Mouse (Mus musculus) heart, adult 2 months (tissue): ENCODE data around the gene Kdr.

Source experiments
- CTCF ChIP-seq: fragments of 200-600 bp; IDR thresholded peaks from 2 replicates; pipeline ENCODE4 v1.8.1; 2022; ENCODE audit warnings: antibody characterized with exemption, mild to moderate bottlenecking, moderate library complexity
- EP300 ChIP-seq: fragments of 200-500 bp; IDR thresholded peaks from 2 replicates; pipeline ENCODE4 v1.6.1; 2011; ENCODE audit warnings: low read depth, low read length, control low read depth; ENCODE audit not compliant: insufficient read depth
- POLR2A ChIP-seq: fragments of 200-500 bp; IDR thresholded peaks from 2 replicates; pipeline ENCODE4 v1.6.1; 2011; ENCODE audit warnings: mild to moderate bottlenecking, low read depth, low read length, control low read depth; ENCODE audit not compliant: insufficient read depth

DNA sequence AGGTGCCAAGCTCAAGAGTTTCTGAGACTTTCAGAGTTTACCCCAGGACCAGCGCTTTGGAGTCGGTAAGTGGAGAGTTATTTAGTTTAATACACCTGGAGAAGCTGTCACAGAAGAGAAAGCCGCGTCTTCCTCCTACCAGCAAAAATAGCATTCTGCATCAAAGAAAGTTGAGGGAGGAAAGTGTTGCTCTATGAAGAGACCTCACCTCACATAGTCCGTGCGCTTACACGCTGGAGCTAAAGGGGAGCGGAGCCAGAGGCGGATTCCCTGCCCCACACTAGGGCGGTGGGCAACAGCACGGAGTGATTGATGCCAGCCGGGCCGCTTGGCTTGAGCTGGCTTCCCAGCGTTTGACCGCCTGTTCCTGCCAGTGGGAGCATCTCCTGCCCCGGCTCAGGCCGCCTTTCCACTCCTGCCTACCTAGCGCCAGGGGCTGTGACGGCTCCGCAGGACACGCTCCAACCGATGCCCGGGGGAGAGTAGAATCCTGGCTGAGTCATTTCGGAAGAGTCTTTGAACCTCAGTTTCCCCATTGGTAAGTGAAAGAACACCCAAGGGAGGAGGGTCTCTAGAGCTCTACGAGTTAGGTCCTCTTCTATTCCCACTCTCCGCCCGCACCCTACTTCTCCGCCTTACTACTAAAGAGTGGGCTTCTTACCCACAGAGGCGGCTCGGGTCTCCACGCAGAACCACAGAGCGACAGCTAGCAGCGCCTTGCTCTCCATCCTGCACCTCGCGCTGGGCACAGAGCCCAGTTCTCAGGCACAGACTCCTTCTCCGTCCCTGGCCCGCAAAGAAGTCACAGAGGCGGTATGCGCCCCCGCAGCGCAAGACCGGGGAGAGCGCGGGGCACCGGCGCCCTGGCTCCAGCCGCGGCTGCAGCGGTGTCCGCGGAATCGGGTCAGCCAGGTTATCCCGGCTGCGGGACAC lies 551 bp downstream of the Kdr start:
- TF ChIP-seq EP300 (no peak), CTCF (no peak), POLR2A (no peak)
